Mouse (Mus musculus): Measurements from ENCODE around the gene Zfp568. TPM values are rescaled to one million over a fixed set of nuclear protein-coding genes. Genes with fewer than 3 reads are reported as not detected.

The Zfp568 gene
- 27.4 TPM for polyA plus RNA-seq (2012; fragmentation: generic; extraction: Trizol)

GRCm38 (mm10) chr7:29983690-29984380, at the start of gene Zfp568:
Zfp568 (plus strand) TSS chr7:29983955.
- peak within 1 kb of the TSS; percentile 54 for H3K4me3 ChIP-seq
- peak within 1 kb of the TSS; percentile 63 for H3ac ChIP-seq (ENCODE audit: control insufficient read depth, insufficient read length)
- H3K27me3 ChIP-seq (ENCODE audit: control insufficient read depth, insufficient read depth, insufficient read length) = no peaks in the 10 kb centered on the region
- no peak for TF ChIP-seq TCF12 (IDR thresholded peaks at IDR 0.05; ENCODE audit: insufficient read depth, poor library complexity, severe bottlenecking)
- no peak for TF ChIP-seq E2F4 (IDR thresholded peaks at IDR 0.05; ENCODE audit: insufficient read depth)
- TF ChIP-seq POLR2A (IDR thresholded peaks at IDR 0.05; ENCODE audit: insufficient read length, low read depth) = peak; percentile 90
- no peak for TF ChIP-seq MAX (IDR thresholded peaks at IDR 0.05; ENCODE audit: low read depth)
- TF ChIP-seq REST (IDR thresholded peaks at IDR 0.05; ENCODE audit: insufficient read depth, insufficient read length) = no peak
- peak; percentile 90 for TF ChIP-seq POLR2AphosphoS2 (IDR thresholded peaks at IDR 0.05; ENCODE audit: insufficient read length, low read depth)
- TF ChIP-seq USF1 (IDR thresholded peaks at IDR 0.05; ENCODE audit: low read depth) = no peak
- no peak for TF ChIP-seq CEBPB (IDR thresholded peaks at IDR 0.05; ENCODE audit: insufficient read depth, poor library complexity, severe bottlenecking)
- TF ChIP-seq TCF3 (IDR thresholded peaks at IDR 0.05; ENCODE audit: insufficient read length, low read depth) = no peak
- TF ChIP-seq SRF (IDR thresholded peaks at IDR 0.05; ENCODE audit: control insufficient read depth, insufficient read length, low read depth) = peak; percentile 91
- TF ChIP-seq MYOD1 (IDR thresholded peaks at IDR 0.05; ENCODE audit: control insufficient read depth in 1 of 3, insufficient read length in 2 of 3, low read depth in 2 of 3) = peak in 2 of 3 experiments; percentile 70 to 75
- TF ChIP-seq MYOG (IDR thresholded peaks at IDR 0.05; ENCODE audit: control insufficient read depth in 1 of 3, insufficient read depth in 1 of 3, insufficient read length in 2 of 3, low read depth in 2 of 3) = peak; percentile 13 to 87 (median 83)
- H3K4me2 ChIP-seq (ENCODE audit: low read depth) = peak within 1 kb of the TSS; percentile 93
- peaks cover 49% of the 10 kb centered on the region for H3K79me2 ChIP-seq (ENCODE audit: control insufficient read depth, insufficient read depth)
- H3K36me3 ChIP-seq (ENCODE audit: control insufficient read depth, insufficient read depth) = peaks cover 24% of the 10 kb centered on the region

GRCm38 (mm10) chr7:29938856-29939255, 44.9 kb upstream of the Zfp568 start:
- Histone ChIP-seq H3K4me3 (no peak overlapping the region), H3K27me3 (ENCODE audit: control insufficient read depth, insufficient read depth, insufficient read length) (no peaks in the 10 kb centered on the region), H3K79me2 (ENCODE audit: control insufficient read depth, insufficient read depth) (no peaks in the 10 kb centered on the region), H3K36me3 (ENCODE audit: control insufficient read depth, insufficient read depth) (peaks cover 14% of the 10 kb centered on the region), H3ac (ENCODE audit: control insufficient read depth, insufficient read length) (no peak overlapping the region), H3K4me2 (ENCODE audit: low read depth) (no peak overlapping the region)
- TF ChIP-seq MYOD1 (IDR thresholded peaks at IDR 0.05; ENCODE audit: control insufficient read depth in 1 of 3, insufficient read length in 2 of 3, low read depth in 2 of 3) = no peak

- no peaks in the 10 kb centered on the region for H3K79me2 ChIP-seq (ENCODE audit: control insufficient read depth, insufficient read depth)
- no peaks in the 10 kb centered on the region for H3K27me3 ChIP-seq (ENCODE audit: control insufficient read depth, insufficient read depth, insufficient read length)
- H3K4me3 ChIP-seq = no peak overlapping the region
- no peak overlapping the region for H3ac ChIP-seq (ENCODE audit: control insufficient read depth, insufficient read length)
- no peaks in the 10 kb centered on the region for H3K36me3 ChIP-seq (ENCODE audit: control insufficient read depth, insufficient read depth)
- TF ChIP-seq MAX (IDR thresholded peaks at IDR 0.05; ENCODE audit: low read depth) (no peak), SRF (IDR thresholded peaks at IDR 0.05; ENCODE audit: control insufficient read depth, insufficient read length, low read depth) (no peak)
- no peak overlapping the region for H3K4me2 ChIP-seq (ENCODE audit: low read depth)
These were observed 42.7 kb upstream of the Zfp568 start for GRCm38 (mm10) chr7:29941027-29941426.

- H3K4me2 ChIP-seq (ENCODE audit: low read depth) = no peak overlapping the region
- no peaks in the 10 kb centered on the region for H3K36me3 ChIP-seq (ENCODE audit: control insufficient read depth, insufficient read depth)
- H3K79me2 ChIP-seq (ENCODE audit: control insufficient read depth, insufficient read depth) = no peaks in the 10 kb centered on the region
- H3K4me3 ChIP-seq = no peak overlapping the region
- no peaks in the 10 kb centered on the region for H3K27me3 ChIP-seq (ENCODE audit: control insufficient read depth, insufficient read depth, insufficient read length)
- no peak overlapping the region for H3ac ChIP-seq (ENCODE audit: control insufficient read depth, insufficient read length)
- TF ChIP-seq TCF3 (IDR thresholded peaks at IDR 0.05; ENCODE audit: insufficient read length, low read depth) = no peak
- no peak for TF ChIP-seq MYOD1 (IDR thresholded peaks at IDR 0.05; ENCODE audit: control insufficient read depth in 1 of 3, insufficient read length in 2 of 3, low read depth in 2 of 3)
- TF ChIP-seq CEBPB (IDR thresholded peaks at IDR 0.05; ENCODE audit: insufficient read depth, poor library complexity, severe bottlenecking) = no peak
- TF ChIP-seq SRF (IDR thresholded peaks at IDR 0.05; ENCODE audit: control insufficient read depth, insufficient read length, low read depth) = no peak
- no peak for TF ChIP-seq USF1 (IDR thresholded peaks at IDR 0.05; ENCODE audit: low read depth)
- no peak for TF ChIP-seq REST (IDR thresholded peaks at IDR 0.05; ENCODE audit: insufficient read depth, insufficient read length)
- TF ChIP-seq MYOG (IDR thresholded peaks at IDR 0.05; ENCODE audit: control insufficient read depth in 1 of 3, insufficient read depth in 1 of 3, insufficient read length in 2 of 3, low read depth in 2 of 3) = no peak
- no peak for TF ChIP-seq POLR2A (IDR thresholded peaks at IDR 0.05; ENCODE audit: insufficient read length, low read depth)
- TF ChIP-seq TCF12 (IDR thresholded peaks at IDR 0.05; ENCODE audit: insufficient read depth, poor library complexity, severe bottlenecking) = no peak
- TF ChIP-seq POLR2AphosphoS2 (IDR thresholded peaks at IDR 0.05; ENCODE audit: insufficient read length, low read depth) = no peak
- TF ChIP-seq E2F4 (IDR thresholded peaks at IDR 0.05; ENCODE audit: insufficient read depth) = no peak
- TF ChIP-seq MAX (IDR thresholded peaks at IDR 0.05; ENCODE audit: low read depth) = no peak
These were observed 41.0 kb upstream of the Zfp568 start for GRCm38 (mm10) chr7:29942740-29943139.

GRCm38 (mm10) chr7:29943720-29944119, 40.0 kb upstream of the Zfp568 start:
- TF ChIP-seq CEBPB (IDR thresholded peaks at IDR 0.05; ENCODE audit: insufficient read depth, poor library complexity, severe bottlenecking) = no peak

More at GRCm38 (mm10) chr7:29943720-29944119, 40.0 kb upstream of the Zfp568 start:
- no peak overlapping the region for H3K4me3 ChIP-seq
- no peak overlapping the region for H3ac ChIP-seq (ENCODE audit: control insufficient read depth, insufficient read length)
- no peaks in the 10 kb centered on the region for H3K79me2 ChIP-seq (ENCODE audit: control insufficient read depth, insufficient read depth)
- no peak overlapping the region for H3K4me2 ChIP-seq (ENCODE audit: low read depth)
- no peaks in the 10 kb centered on the region for H3K27me3 ChIP-seq (ENCODE audit: control insufficient read depth, insufficient read depth, insufficient read length)
- no peaks in the 10 kb centered on the region for H3K36me3 ChIP-seq (ENCODE audit: control insufficient read depth, insufficient read depth)

Data from myocyte (in vitro differentiated cells).